Mouse (Mus musculus): ENCODE results near the gene Slc1a2. TPM values are rescaled to one million over a fixed set of nuclear protein-coding genes. Genes with fewer than 3 reads are reported as not detected.

Gene Slc1a2
- total and polyA plus RNA-seq, 3 experiments = 0.08 TPM; not detected in 2

- Histone ChIP-seq H3K27me3 (ENCODE audit: control insufficient read depth in 1 of 2, insufficient read depth in 2 of 2, low read length in 2 of 2) (no peaks in the 10 kb centered on the region), H3K9me3 (replicated peaks; ENCODE audit: insufficient read depth, low read length) (no peaks in the 10 kb centered on the region), H3K4me3 (ENCODE audit: control insufficient read depth in 1 of 2, insufficient read depth in 1 of 2, low read depth in 2 of 2, low read length in 2 of 2) (peak overlapping the region; percentile 2 to 5; a peak in 2 of 4 replicates), H3K79me2 (ENCODE audit: control insufficient read depth, insufficient read depth, low read length, poor library complexity) (no peaks in the 10 kb centered on the region), H3K4me1 (ENCODE audit: control insufficient read depth in 1 of 2, insufficient read depth in 2 of 2, low read length in 2 of 2) (peaks cover 10 to 12% of the 10 kb centered on the region in 2 experiments), H3K36me3 (ENCODE audit: control insufficient read depth in 1 of 2, insufficient read depth in 2 of 2, low read length in 2 of 2) (peaks cover 0 to 16% of the 10 kb centered on the region in 2 experiments; a peak in 2 of 4 replicates), H3K27ac (ENCODE audit: control insufficient read depth, low read depth, low read length) (peak overlapping the region; percentile 4; the same call in 1 of the 2 replicates), H3K9ac (ENCODE audit: control insufficient read depth, low read depth, low read length, poor library complexity, severe bottlenecking) (no peak overlapping the region; the same call in 1 of the 2 replicates)
- peak; percentile 64 for DNase-seq (ENCODE audit: low read depth, low spot score)
- TF ChIP-seq NELFE (IDR thresholded peaks at IDR 0.05; ENCODE audit: low read depth, low read length) (no peak), JUND (IDR thresholded peaks at IDR 0.05; ENCODE audit: low read depth, low read length) (no peak), SIN3A (IDR thresholded peaks at IDR 0.05; ENCODE audit: low read length) (0 out of 2 replicates have a peak, but pooled peaks have one; percentile 13), SMC3 (IDR thresholded peaks at IDR 0.05; ENCODE audit: low read depth, low read length) (no peak), POLR2AphosphoS2 (IDR thresholded peaks at IDR 0.05; ENCODE audit: low read length) (no peak), MAZ (IDR thresholded peaks at IDR 0.05; ENCODE audit: low read depth, low read length) (no peak), HCFC1 (IDR thresholded peaks at IDR 0.05; ENCODE audit: low read depth, low read length) (no peak), POLR2A (IDR thresholded peaks at IDR 0.05; ENCODE audit: control insufficient read depth in 1 of 2, insufficient read depth in 1 of 2, low read depth in 1 of 2, low read length in 2 of 2, poor library complexity in 1 of 2) (no peak), CHD2 (IDR thresholded peaks at IDR 0.05; ENCODE audit: low read length) (no peak), ZKSCAN1 (IDR thresholded peaks at IDR 0.05; ENCODE audit: low read depth, low read length) (no peak), TCF12 (IDR thresholded peaks at IDR 0.05; ENCODE audit: low read depth, low read length) (peak; percentile 85), CHD1 (IDR thresholded peaks at IDR 0.05; ENCODE audit: low read depth, low read length) (no peak), MXI1 (IDR thresholded peaks at IDR 0.05; ENCODE audit: low read depth, low read length) (no peak), USF1 (IDR thresholded peaks at IDR 0.05; ENCODE audit: low read depth, low read length) (no peak), RAD21 (IDR thresholded peaks at IDR 0.05; ENCODE audit: low read depth, low read length) (no peak), ETS1 (IDR thresholded peaks at IDR 0.05; ENCODE audit: low read depth, low read length) (peak; percentile 27; the same call in 1 of the 2 replicates), KAT2A (conservative IDR thresholded peaks at IDR 0.05; ENCODE audit: low read depth, low read length) (no peak), NRF1 (IDR thresholded peaks at IDR 0.05; ENCODE audit: insufficient read depth, low read depth, low read length, poor library complexity, severe bottlenecking) (no peak), MYB (IDR thresholded peaks at IDR 0.05; ENCODE audit: low read depth, low read length) (no peak), GATA1 (IDR thresholded peaks at IDR 0.05; ENCODE audit: low read depth, low read length) (peak; percentile 91), MAX (IDR thresholded peaks at IDR 0.05; ENCODE audit: low read length) (no peak; the same call in 1 of the 2 replicates), POLR2AphosphoS5 (IDR thresholded peaks at IDR 0.05; ENCODE audit: borderline replicate concordance, low read depth, low read length) (no peak), CTCF (IDR thresholded peaks at IDR 0.05 in 2 of 3, conservative IDR thresholded peaks at IDR 0.05 in 1 of 3; ENCODE audit: control insufficient read depth in 1 of 3, insufficient read depth in 1 of 3, low read depth in 2 of 3, low read length in 3 of 3, poor library complexity in 1 of 3, severe bottlenecking in 1 of 3) (no peak), ELF1 (IDR thresholded peaks at IDR 0.05; ENCODE audit: low read depth, low read length) (0 out of 2 replicates have a peak, but pooled peaks have one; percentile 30), RCOR1 (IDR thresholded peaks at IDR 0.05; ENCODE audit: low read depth, low read length) (no peak), EP300 (IDR thresholded peaks at IDR 0.05; ENCODE audit: low read depth in 1 of 2, low read length in 2 of 2) (peak; percentile 77 to 85; a peak in 3 of 4 replicates), BHLHE40 (IDR thresholded peaks at IDR 0.05; ENCODE audit: borderline replicate concordance, low read depth, low read length) (no peak), USF2 (IDR thresholded peaks at IDR 0.05; ENCODE audit: borderline replicate concordance in 1 of 2, insufficient read depth in 1 of 2, low read depth in 1 of 2, low read length in 2 of 2) (no peak), MEF2A (IDR thresholded peaks at IDR 0.05; ENCODE audit: extremely low read depth, insufficient replicate concordance, low read depth, low read length, poor library complexity, severe bottlenecking) (no peak), MYC (IDR thresholded peaks at IDR 0.05; ENCODE audit: low read depth, low read length) (no peak), TBP (IDR thresholded peaks at IDR 0.05; ENCODE audit: low read depth, low read length) (0 out of 2 replicates have a peak, but pooled peaks have one; percentile 23), MAFK (IDR thresholded peaks at IDR 0.05; ENCODE audit: borderline replicate concordance, low read depth, low read length) (no peak), UBTF (IDR thresholded peaks at IDR 0.05; ENCODE audit: borderline replicate concordance, insufficient read depth, low read depth, low read length) (no peak), TAL1 (IDR thresholded peaks at IDR 0.05; ENCODE audit: low read length) (peak; percentile 52), ZC3H11A (IDR thresholded peaks at IDR 0.05; ENCODE audit: low read depth, low read length) (no peak), E2F4 (IDR thresholded peaks at IDR 0.05; ENCODE audit: borderline replicate concordance, low read depth, low read length) (no peak), GABPA (IDR thresholded peaks at IDR 0.05; ENCODE audit: low read depth, low read length) (no peak), ZMIZ1 (IDR thresholded peaks at IDR 0.05; ENCODE audit: low read depth, low read length) (no peak)
These were observed 75.6 kb downstream of the Slc1a2 start for GRCm38 (mm10) chr2:102734055-102734454.

Data from MEL (cell line).